Mouse (Mus musculus): ENCODE data around the gene Prune2.

Gene Prune2

GRCm38 (mm10) chr19:17251453-17251852 is 295.5 kb downstream of the Prune2 start:
- in situ Hi-C loops (cut with MboI; ENCODE audit: low sequenced_read_pairs) = no loop called here

- in situ Hi-C loops (cut with MboI; ENCODE audit: low sequenced_read_pairs) = no loop called here
Measured at GRCm38 (mm10) chr19:17252845-17253244, 296.9 kb downstream of the Prune2 start.

GRCm38 (mm10) chr19:17255511-17255910 is 299.6 kb downstream of the Prune2 start:
- in situ Hi-C loops (cut with MboI; ENCODE audit: low sequenced_read_pairs) = no loop called here

GRCm38 (mm10) chr19:17256388-17256787 is 300.5 kb downstream of the Prune2 start:
- in situ Hi-C loops (cut with MboI; ENCODE audit: low sequenced_read_pairs) = no loop called here

- in situ Hi-C loops (cut with MboI; ENCODE audit: low sequenced_read_pairs) = no loop called here
Measured at GRCm38 (mm10) chr19:17256867-17257266, 300.9 kb downstream of the Prune2 start.

GRCm38 (mm10) chr19:17263181-17263580 is 307.3 kb downstream of the Prune2 start:
- in situ Hi-C loops (cut with MboI; ENCODE audit: low sequenced_read_pairs) = no loop called here

- in situ Hi-C loops (cut with MboI; ENCODE audit: low sequenced_read_pairs) = no loop called here
Measured at GRCm38 (mm10) chr19:17263679-17264370, 307.9 kb downstream of the Prune2 start.

GRCm38 (mm10) chr19:17264481-17265196 is 308.7 kb downstream of the Prune2 start:
- in situ Hi-C loops (cut with MboI; ENCODE audit: low sequenced_read_pairs) = no loop called here

GRCm38 (mm10) chr19:17268669-17269068 is 312.8 kb downstream of the Prune2 start:
- in situ Hi-C loops (cut with MboI; ENCODE audit: low sequenced_read_pairs) = no loop called here

GRCm38 (mm10) chr19:17271179-17271622 is 315.3 kb downstream of the Prune2 start:
- in situ Hi-C loops (cut with MboI; ENCODE audit: low sequenced_read_pairs) = no loop called here

- in situ Hi-C loops (cut with MboI; ENCODE audit: low sequenced_read_pairs) = no loop called here
Measured at GRCm38 (mm10) chr19:17272988-17273387, 317.1 kb downstream of the Prune2 start.
